ENCODE assay signal across 8 mouse cellular contexts in the genomic region with DNA sequence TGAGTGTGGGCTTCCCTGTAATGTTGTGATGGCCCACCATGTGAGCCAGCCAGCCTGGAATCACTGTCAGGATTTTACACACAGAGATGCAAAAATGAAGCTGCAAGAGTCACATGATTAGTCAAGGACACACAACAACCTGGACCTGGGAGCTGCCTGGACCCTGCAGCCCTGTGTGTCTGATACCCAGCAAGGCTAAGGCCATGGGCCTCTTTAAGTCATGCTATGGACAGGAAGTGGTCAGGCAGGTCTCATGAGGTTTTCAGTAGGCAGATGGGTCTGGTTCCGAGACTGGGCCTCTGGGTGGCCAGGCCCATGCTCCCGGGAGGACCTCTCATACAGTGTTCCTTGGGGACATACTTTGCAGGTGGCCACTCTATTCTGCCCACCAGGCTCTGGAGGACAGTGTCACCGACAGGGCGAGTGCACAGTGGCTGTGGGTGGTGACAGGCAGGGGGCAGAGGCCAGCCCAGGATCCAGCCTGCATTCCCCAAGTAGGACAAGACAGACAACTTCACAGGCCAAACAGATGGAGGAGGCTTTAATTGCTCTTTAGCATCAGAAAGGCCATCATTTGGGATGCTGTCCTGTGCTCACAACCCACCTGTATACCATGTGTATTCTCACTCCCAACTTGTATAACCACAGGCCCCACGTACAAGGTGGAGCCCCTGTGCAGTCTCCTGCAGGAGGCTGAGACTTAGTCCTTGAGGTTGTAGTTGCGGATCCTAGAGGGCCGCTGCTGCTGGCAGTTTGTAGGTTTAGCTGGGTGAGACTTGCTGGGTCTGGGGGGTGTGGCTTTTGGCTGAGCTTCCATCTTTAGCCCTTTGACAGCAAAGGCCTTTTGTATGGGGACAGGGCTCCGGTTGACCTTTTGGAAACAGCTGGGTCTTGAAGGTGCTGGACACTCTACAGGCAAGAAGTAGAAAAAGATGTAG. TPM values are rescaled to one million over a fixed set of nuclear protein-coding genes. Genes with fewer than 3 reads are reported as not detected.
DNase-seq lines count a peak whose midpoint lies in the region; ATAC-seq and TF ChIP-seq lines count a peak whose summit lies in the region.

No protein-coding gene starts in this region.

- DNase-seq in ES-CJ7 (ENCODE audit: low read depth, low spot score) (peak; percentile 47), adipocyte (ENCODE audit: low spot score) (no peak)
- no peak for DNase-seq in forebrain, embryonic 11.5 days (ENCODE audit: low spot score)
- no peak for DNase-seq in limb, embryonic 14.5 days (ENCODE audit: low spot score)
- no peak for DNase-seq in c-Kit-positive CD71-positive TER-119-positive erythroid progenitor cells, embryonic 14.5 days (ENCODE audit: low spot score)
- DNase-seq in lung, postnatal 4 days: no peak

- TF ChIP-seq POLR2A in limb, embryonic 14.5 days (IDR thresholded peaks at IDR 0.05; ENCODE audit: borderline replicate concordance, extremely low read depth, insufficient read depth, insufficient read length): no peak

- peaks cover 12% of the 10 kb centered on the region for H3K36me3 ChIP-seq in heart, embryonic 13.5 days
- peaks cover 11% of the 10 kb centered on the region for H3K36me3 ChIP-seq in heart, embryonic 12.5 days
- H3K36me3 ChIP-seq in forebrain, embryonic 11.5 days (ENCODE audit: control insufficient read depth, insufficient read depth, low read length): no peaks in the 10 kb centered on the region; the same call in 1 of the 2 replicates
- peaks cover 7% of the 10 kb centered on the region for H3K36me3 ChIP-seq in limb, embryonic 14.5 days (ENCODE audit: control insufficient read depth, insufficient read depth, low read length)

- H3K4me3 ChIP-seq in heart, embryonic 13.5 days: no peak overlapping the region
- no peak overlapping the region for H3K4me3 ChIP-seq in heart, embryonic 12.5 days
- no peak overlapping the region for H3K4me3 ChIP-seq in forebrain, embryonic 11.5 days (ENCODE audit: low read depth, low read length)
- no peak overlapping the region for H3K4me3 ChIP-seq in limb, embryonic 14.5 days (replicated peaks; ENCODE audit: low read length)

- no peaks in the 10 kb centered on the region for H3K27me3 ChIP-seq in heart, embryonic 13.5 days (replicated peaks)
- no peaks in the 10 kb centered on the region for H3K27me3 ChIP-seq in heart, embryonic 12.5 days (replicated peaks)
- H3K27me3 ChIP-seq in forebrain, embryonic 11.5 days (ENCODE audit: control insufficient read depth, insufficient read depth, low read length): no peaks in the 10 kb centered on the region
- no peaks in the 10 kb centered on the region for H3K27me3 ChIP-seq in limb, embryonic 14.5 days (ENCODE audit: control insufficient read depth, insufficient read depth, low read length)

- no peaks in the 10 kb centered on the region for H3K9me3 ChIP-seq in heart, embryonic 13.5 days
- H3K9me3 ChIP-seq in heart, embryonic 12.5 days (replicated peaks): no peaks in the 10 kb centered on the region
- no peaks in the 10 kb centered on the region for H3K9me3 ChIP-seq in forebrain, embryonic 11.5 days (ENCODE audit: control insufficient read depth, low read length)
- H3K9me3 ChIP-seq in limb, embryonic 14.5 days (ENCODE audit: control insufficient read depth, low read length): no peaks in the 10 kb centered on the region

- 0 out of 2 replicates have a peak overlapping the region, but pooled peaks have one; percentile 94 for H3K27ac ChIP-seq in heart, embryonic 13.5 days (replicated peaks)
- H3K27ac ChIP-seq in heart, embryonic 12.5 days (ENCODE audit: poor library complexity, severe bottlenecking): no peak overlapping the region; the same call in 1 of the 2 replicates
- H3K27ac ChIP-seq in forebrain, embryonic 11.5 days (ENCODE audit: low read depth, low read length): peak overlapping the region; percentile 99
- peak overlapping the region; percentile 98 for H3K27ac ChIP-seq in limb, embryonic 14.5 days (replicated peaks; ENCODE audit: low read depth, low read length)

- peak overlapping the region; percentile 94; the same call in 1 of the 2 replicates for H3K9ac ChIP-seq in heart, embryonic 13.5 days
- no peak overlapping the region for H3K9ac ChIP-seq in heart, embryonic 12.5 days
- H3K9ac ChIP-seq in forebrain, embryonic 11.5 days (ENCODE audit: low read length): peak overlapping the region; percentile 93; the same call in 1 of the 2 replicates
- H3K9ac ChIP-seq in limb, embryonic 14.5 days (ENCODE audit: low read depth, low read length, severe bottlenecking): no peak overlapping the region

- no peak for ATAC-seq in heart, embryonic 13.5 days (ENCODE audit: extremely low read depth, insufficient number of reproducible peaks, low FRiP score, low TSS enrichment)
- ATAC-seq in heart, embryonic 12.5 days (ENCODE audit: insufficient number of reproducible peaks, low FRiP score): no peak
- ATAC-seq in forebrain, embryonic 11.5 days (replicated peaks; ENCODE audit: low FRiP score): no peak
- ATAC-seq in limb, embryonic 14.5 days (ENCODE audit: low FRiP score, low read depth): no peak

- peaks cover 38% of the 10 kb centered on the region for H3K4me1 ChIP-seq in heart, embryonic 13.5 days
- H3K4me1 ChIP-seq in heart, embryonic 12.5 days (replicated peaks): peaks cover 47% of the 10 kb centered on the region
- H3K4me1 ChIP-seq in forebrain, embryonic 11.5 days (replicated peaks; ENCODE audit: control insufficient read depth, insufficient read depth, low read length): peaks cover 29% of the 10 kb centered on the region
- peaks cover 23% of the 10 kb centered on the region for H3K4me1 ChIP-seq in limb, embryonic 14.5 days (ENCODE audit: control insufficient read depth, insufficient read depth, low read length)

- H3K4me2 ChIP-seq in heart, embryonic 13.5 days: no peak overlapping the region
- no peak overlapping the region for H3K4me2 ChIP-seq in heart, embryonic 12.5 days
- H3K4me2 ChIP-seq in forebrain, embryonic 11.5 days (ENCODE audit: low read depth, low read length, severe bottlenecking): no peak overlapping the region
- H3K4me2 ChIP-seq in limb, embryonic 14.5 days (replicated peaks; ENCODE audit: low read depth, low read length, severe bottlenecking): no peak overlapping the region

- WGBS in heart, embryonic 13.5 days: 80% methylated on average over 8 of the region's 8 CpGs
- 83% methylated on average over 8 of the region's 8 CpGs for WGBS in heart, embryonic 12.5 days
- 79% methylated on average over 8 of the region's 8 CpGs for WGBS in forebrain, embryonic 11.5 days
- 86% methylated on average over 8 of the region's 8 CpGs for WGBS in limb, embryonic 14.5 days

RNA-seq across cellular contexts. Expression of a gene that starts 1.9 kb away (rescaled TPM):
- 23.2 and 26.4 TPM in 2 replicates for polyA plus RNA-seq in heart, embryonic 13.5 days (2015; fragmentation: Nextera tagmentation; extraction: Ambion mirVana)
- 45.1 and 47.5 TPM in 2 replicates for polyA plus RNA-seq in heart, embryonic 12.5 days (2016; fragmentation: Nextera tagmentation; extraction: Ambion mirVana)
- polyA plus RNA-seq in forebrain, embryonic 11.5 days (2014; fragmentation: Nextera tagmentation; extraction: Ambion mirVana): 139 and 140 TPM in 2 replicates
- 187 and 282 TPM in 2 replicates for polyA plus RNA-seq in limb, embryonic 14.5 days (2012; rRNA removed)
- 81.9 and 86.7 TPM in 2 replicates for polyA plus RNA-seq in limb, embryonic 14.5 days (2014; fragmentation: Nextera tagmentation; extraction: Ambion mirVana)

RNA-seq across cellular contexts. Expression of a gene that starts 30.1 kb away (rescaled TPM):
- 40.8 and 45.2 TPM in 2 replicates for polyA plus RNA-seq in heart, embryonic 13.5 days (2015; fragmentation: Nextera tagmentation; extraction: Ambion mirVana)
- 48.0 and 48.3 TPM in 2 replicates for polyA plus RNA-seq in heart, embryonic 12.5 days (2016; fragmentation: Nextera tagmentation; extraction: Ambion mirVana)
- polyA plus RNA-seq in forebrain, embryonic 11.5 days (2014; fragmentation: Nextera tagmentation; extraction: Ambion mirVana): 71.7 and 80.3 TPM in 2 replicates
- polyA plus RNA-seq in limb, embryonic 14.5 days (2012; rRNA removed): 55.3 and 55.8 TPM in 2 replicates
- polyA plus RNA-seq in limb, embryonic 14.5 days (2014; fragmentation: Nextera tagmentation; extraction: Ambion mirVana): 60.2 and 63.4 TPM in 2 replicates

RNA-seq across cellular contexts. Expression of a gene that starts 42.2 kb away (rescaled TPM):
- 139 and 146 TPM in 2 replicates for polyA plus RNA-seq in heart, embryonic 13.5 days (2015; fragmentation: Nextera tagmentation; extraction: Ambion mirVana)
- 139 and 140 TPM in 2 replicates for polyA plus RNA-seq in heart, embryonic 12.5 days (2016; fragmentation: Nextera tagmentation; extraction: Ambion mirVana)
- 271 and 304 TPM in 2 replicates for polyA plus RNA-seq in forebrain, embryonic 11.5 days (2014; fragmentation: Nextera tagmentation; extraction: Ambion mirVana)
- polyA plus RNA-seq in limb, embryonic 14.5 days (2012; rRNA removed): 236 and 273 TPM in 2 replicates
- 248 and 249 TPM in 2 replicates for polyA plus RNA-seq in limb, embryonic 14.5 days (2014; fragmentation: Nextera tagmentation; extraction: Ambion mirVana)

RNA-seq across cellular contexts. Expression of a gene that starts 42.3 kb away (rescaled TPM):
- 21.4 and 24.5 TPM in 2 replicates for polyA plus RNA-seq in heart, embryonic 13.5 days (2015; fragmentation: Nextera tagmentation; extraction: Ambion mirVana)
- polyA plus RNA-seq in heart, embryonic 12.5 days (2016; fragmentation: Nextera tagmentation; extraction: Ambion mirVana): 23.2 and 24.9 TPM in 2 replicates
- polyA plus RNA-seq in forebrain, embryonic 11.5 days (2014; fragmentation: Nextera tagmentation; extraction: Ambion mirVana): 45.4 and 48.3 TPM in 2 replicates
- polyA plus RNA-seq in limb, embryonic 14.5 days (2012; rRNA removed): 61.0 and 79.7 TPM in 2 replicates
- polyA plus RNA-seq in limb, embryonic 14.5 days (2014; fragmentation: Nextera tagmentation; extraction: Ambion mirVana): 36.8 and 39.0 TPM in 2 replicates

Comparison
In these comparisons a context has a peak if more than half of its experiments do, and no peak if none do; other contexts are left out.
1. H3K9ac ChIP-seq: peak in heart, embryonic 13.5 days (single experiment) and forebrain, embryonic 11.5 days (single experiment); none in heart, embryonic 12.5 days (single experiment) and limb, embryonic 14.5 days (single experiment).